Mouse (Mus musculus) spleen, adult 2 months (tissue): ENCODE data around the gene 2310034G01Rik.

Experiments used
- CTCF ChIP-seq: fragments of 200-500 bp; IDR thresholded peaks from 2 replicates; pipeline ENCODE4 v1.5.1; 2011; ENCODE audit warnings: mild to moderate bottlenecking, inconsistent platforms; ENCODE audit not compliant: insufficient read depth, insufficient read length, insufficient replicate concordance; ENCODE audit errors: extremely low read depth
- POLR2A ChIP-seq: fragments of 200-500 bp; IDR thresholded peaks from 2 replicates; pipeline ENCODE4 v1.6.1; 2011; ENCODE audit warnings: low read depth, low read length, inconsistent platforms

DNA sequence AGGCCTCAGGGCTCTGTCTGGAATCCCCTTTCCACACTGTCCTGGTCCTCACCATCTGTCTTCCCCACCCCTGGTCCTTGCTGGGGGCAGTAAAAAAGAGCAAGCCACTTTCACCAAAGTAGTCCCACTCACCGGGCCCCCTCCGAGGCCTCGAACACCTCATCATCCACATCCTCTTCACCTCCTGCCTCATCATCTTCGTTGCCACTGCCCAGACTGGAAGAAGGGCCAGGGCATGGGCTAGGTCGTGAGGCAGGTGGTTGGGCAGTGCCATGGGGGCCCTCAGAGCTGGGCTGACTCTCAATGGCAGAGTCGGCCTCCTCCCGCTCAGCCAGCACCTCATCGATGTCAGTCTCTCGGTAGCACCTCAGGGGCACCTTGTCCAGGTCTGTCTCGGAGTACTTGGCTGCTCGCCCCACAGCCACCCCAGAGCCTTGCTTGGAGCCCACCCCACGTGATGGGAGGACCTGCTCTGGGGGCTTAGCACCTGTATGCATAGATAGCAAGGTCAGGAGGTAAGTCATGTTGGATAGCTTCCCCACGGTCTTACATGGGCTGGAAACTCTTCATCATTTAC, 27.0 kb downstream of the 2310034G01Rik start:
- no peak for TF ChIP-seq CTCF
- TF ChIP-seq POLR2A = no peak
